Mouse (Mus musculus) retina, adult 2 months (tissue): ENCODE results near the gene Pcsk4.

Source experiments
- DNase-seq: peaks from one replicate; pipeline ENCODE4 v3.0.0-alpha.2; 2012; ENCODE audit warnings: low read depth, low spot score

The Pcsk4 gene

GRCm38 (mm10) chr10:80329273-80330081, at the start of gene Pcsk4, which contains the start of gene Reep6:
Pcsk4 (minus strand) TSS chr10:80329498.
Reep6 (plus strand) TSS chr10:80329953.
- peak; percentile 99 for DNase-seq

- no peak for DNase-seq
Measured at GRCm38 (mm10) chr10:80377716-80378115, 48.4 kb upstream of the Pcsk4 start.

- DNase-seq, result peak; percentile 83
Measured at GRCm38 (mm10) chr10:80376160-80376559, 46.9 kb upstream of the Pcsk4 start.

- DNase-seq, result peak; percentile 64
Measured at GRCm38 (mm10) chr10:80374063-80374462, 44.8 kb upstream of the Pcsk4 start.

- DNase-seq, result no peak
Measured at GRCm38 (mm10) chr10:80372706-80373105, 43.4 kb upstream of the Pcsk4 start.

DNA sequence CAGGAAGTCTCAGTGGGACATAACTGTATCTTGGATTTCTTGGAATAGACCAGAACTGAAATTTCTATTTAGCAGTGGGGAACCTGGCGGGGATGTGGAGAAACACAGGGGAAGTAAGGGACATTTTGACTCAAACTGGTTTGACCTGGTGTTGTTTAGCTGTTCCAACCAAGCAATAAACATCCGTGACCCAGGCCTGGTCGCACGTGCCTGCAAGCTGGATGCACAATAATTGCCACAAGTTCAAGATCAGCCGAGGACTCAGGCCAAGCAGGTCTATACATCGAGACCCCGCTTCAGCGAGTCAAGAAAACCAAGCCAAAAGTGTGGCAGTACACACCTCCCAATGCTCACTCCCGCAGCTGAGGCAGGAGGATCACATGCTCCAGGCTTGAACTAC, 42.7 kb upstream of the Pcsk4 start:
- no peak for DNase-seq

DNA sequence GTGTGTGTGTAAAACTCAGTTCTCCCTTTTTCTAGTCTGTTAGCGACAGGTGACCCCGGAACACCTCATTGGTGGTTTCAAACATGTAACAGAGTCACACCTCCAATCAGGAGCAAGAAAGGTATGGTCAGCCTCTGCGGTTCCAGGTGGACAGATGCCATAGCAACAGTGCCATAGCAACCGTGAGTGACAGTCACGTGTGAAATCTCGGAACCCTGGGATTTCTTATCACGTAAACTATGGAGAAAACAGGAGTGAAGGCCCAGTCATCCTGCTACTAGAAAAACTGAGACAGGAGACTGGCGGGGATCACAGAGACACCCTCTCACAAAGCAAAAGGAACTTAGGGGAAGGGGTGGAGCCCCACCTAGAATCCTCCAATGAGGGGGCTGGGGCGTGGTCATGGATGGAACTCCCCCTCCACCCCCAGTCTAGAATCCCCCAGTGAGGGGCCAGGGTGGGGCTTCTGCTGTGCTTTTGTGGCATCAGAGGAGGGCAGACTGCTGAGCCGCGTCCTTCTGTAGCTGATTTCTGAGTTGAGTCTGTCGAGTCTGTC, 42.2 kb upstream of the Pcsk4 start:
- DNase-seq, result no peak

DNA sequence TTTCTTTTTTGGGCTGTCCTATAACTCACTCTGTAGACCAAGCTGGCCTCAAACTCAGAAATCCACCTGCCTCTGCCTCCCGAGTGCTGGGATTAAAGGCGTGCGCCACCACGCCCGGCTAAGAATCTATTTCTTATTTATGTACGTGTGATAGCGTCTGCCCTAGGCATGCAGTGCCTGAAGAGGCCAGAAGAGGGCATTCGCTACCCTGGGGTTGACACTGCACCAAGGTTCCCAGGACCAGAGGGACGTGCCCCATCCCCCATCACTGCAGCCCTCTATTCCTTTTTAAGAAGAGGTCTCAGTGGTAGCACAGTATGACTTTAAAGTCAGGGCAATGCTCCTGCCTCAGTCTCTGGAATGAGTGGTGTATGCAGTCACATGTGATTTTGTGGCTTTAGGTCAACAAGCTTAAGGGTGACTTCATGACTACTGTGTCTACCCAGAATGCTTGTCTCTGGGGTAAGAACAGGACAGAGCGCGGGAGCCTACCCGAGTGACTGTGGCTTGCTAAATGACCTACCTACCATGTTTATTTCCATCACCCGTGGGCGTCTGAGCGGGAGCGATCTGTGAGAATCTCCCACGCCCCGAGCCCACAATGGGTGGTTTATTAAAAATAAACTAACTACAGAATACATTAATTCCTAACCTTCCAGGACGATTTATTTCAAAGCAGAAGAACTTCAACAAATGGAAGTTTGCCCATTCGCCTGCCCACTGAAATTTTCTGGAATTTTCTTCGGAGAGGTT, 40.9 kb upstream of the Pcsk4 start:
- no peak for DNase-seq

DNA sequence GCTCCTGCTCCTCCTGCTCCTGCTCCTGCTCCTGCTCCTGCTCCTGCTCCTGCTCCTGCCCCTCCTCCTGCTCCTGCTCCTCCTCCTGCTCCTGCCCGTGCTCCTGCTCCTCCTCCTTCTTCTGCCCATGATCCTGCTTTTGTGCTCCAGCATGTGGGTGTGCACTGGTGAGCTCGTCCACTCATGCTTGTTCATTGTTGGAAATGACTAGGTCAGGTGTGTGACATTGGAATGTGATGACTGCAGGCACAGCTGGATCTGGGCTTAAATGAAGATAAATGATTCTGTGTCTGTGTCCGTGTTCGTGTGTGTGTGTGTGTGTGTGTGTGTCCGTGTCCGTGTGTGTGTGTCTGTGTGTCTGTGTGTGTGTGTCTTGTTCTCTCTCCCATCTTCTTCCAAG, 39.1 kb upstream of the Pcsk4 start:
- DNase-seq, result no peak

- no peak for DNase-seq
Measured at GRCm38 (mm10) chr10:80367954-80368353, 38.7 kb upstream of the Pcsk4 start.

DNA sequence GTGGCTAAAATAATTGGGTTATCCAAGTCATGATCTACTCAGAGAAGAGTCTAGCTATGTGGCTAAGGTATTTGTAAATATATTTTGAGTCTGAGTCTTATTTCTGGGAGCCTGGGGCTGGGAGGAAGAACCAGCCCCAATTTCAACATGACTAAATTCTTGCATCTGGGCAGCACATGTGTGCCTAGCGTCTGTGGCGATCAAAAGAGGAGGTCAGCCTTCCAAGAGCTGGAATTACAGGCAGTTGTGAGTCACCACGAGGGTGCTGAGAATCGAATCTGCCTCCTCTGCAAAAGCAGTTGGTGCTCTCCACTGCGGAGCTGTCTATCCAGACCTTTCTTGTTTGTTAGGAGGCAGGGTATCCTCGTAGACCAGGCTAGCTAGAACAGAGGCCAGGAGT, 36.4 kb upstream of the Pcsk4 start:
- no peak for DNase-seq

DNA sequence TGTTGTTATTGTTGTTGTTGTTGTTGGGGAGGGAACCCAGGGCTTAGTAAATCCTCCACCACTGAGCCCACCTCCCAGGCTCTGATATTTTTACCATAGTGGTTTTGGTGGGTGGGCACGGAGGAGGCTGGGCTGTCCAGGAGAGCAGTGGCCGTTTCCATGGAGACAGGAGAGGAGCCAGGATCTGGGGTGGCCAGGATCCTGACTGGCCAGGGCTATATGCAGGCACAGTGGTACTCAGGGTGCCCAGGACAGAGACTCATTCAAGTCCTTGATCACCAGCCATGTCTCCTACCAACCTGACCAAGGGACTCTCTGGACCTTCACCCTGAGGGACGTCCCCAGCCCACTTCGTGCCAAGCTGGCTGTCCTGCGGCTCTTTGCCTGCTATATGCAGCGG, 34.4 kb upstream of the Pcsk4 start:
- no peak for DNase-seq

GRCm38 (mm10) chr10:80357994-80358639, 28.8 kb upstream of the Pcsk4 start:
- DNase-seq, result peak; percentile 75

- DNase-seq, result no peak
Measured at GRCm38 (mm10) chr10:80357336-80357735, 28.0 kb upstream of the Pcsk4 start.

GRCm38 (mm10) chr10:80356737-80357136, 27.4 kb upstream of the Pcsk4 start:
- DNase-seq, result no peak

DNA sequence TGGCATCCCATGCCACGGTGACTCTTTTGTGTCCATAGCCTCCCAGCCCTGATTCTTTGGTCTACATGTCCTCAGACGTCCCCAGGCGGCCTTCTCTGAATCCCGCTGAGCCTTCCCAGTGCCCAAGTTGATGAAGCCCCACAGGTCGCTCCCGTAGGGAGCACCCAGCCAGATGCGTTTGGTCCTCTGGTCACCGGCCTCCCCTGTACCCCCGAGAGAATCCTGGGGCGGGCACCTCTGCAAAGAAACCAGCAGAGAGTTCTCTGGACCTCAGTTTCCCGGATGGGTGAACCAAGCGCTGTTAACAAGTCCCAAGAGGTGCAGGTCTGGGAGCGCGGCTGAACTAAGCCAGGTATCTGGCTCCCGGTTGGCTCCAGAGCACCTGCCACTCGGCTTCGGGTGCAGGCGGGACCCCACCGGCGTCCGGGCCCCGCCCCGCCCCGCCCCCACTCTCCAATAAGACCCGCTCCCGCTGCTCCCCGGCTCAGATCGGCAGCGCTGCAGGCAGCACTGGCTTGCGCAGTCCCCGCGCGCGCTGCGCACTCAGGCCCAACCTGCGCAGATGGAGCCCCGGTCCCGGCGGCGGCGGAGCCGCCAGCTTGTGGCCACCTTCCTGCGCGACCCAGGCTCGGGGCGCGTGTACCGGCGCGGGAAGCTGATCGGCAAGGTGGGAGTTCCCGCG, 26.8 kb upstream of the Pcsk4 start, which contains the start of gene Plk5:
Gene Plk5, plus strand, starts transcription at position 459 of the 682 bp plus-strand sequence.
- DNase-seq, result peak; percentile 65

DNA sequence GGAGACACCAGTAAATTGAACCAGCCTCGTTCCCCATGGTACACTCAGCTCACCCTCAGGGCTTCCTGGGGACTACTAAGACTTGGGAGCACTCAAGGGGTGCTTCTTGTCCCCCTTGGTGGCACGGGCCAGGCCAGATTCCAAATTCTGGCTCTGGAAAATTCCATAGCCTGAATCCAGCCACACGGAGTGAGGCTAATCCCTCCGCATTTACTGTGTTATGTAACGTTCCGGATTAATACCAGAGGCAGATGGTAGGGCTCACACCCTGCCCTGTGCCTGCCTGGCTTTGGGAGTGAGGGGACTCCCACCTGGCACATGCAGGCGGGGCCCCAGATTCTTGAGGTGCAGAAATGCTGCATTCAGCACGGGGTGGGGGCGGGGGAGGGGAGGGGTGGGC, 26.1 kb upstream of the Pcsk4 start:
- peak; percentile 77 for DNase-seq

DNA sequence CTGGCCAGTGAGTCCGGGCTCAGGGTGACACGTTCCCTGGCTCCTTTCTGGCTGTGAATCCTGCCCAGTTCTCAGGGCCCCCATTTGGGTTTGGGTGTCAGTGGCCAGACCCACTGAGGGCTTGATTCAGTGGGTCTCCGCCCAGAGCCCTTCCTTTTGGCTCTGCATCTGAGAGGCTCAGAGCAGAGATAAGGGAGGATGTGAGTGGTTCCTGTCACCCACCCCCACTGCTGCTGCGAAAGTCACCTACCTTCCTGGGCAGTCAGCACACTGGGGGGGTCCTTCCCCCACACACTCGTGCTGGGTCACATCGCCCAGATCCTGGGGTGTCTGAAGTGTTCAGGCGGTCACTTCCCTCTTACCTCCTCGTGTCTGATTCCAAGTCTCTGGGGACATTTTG, 23.4 kb upstream of the Pcsk4 start:
- DNase-seq, result no peak

GRCm38 (mm10) chr10:80351896-80352295, 22.6 kb upstream of the Pcsk4 start:
- no peak for DNase-seq

DNA sequence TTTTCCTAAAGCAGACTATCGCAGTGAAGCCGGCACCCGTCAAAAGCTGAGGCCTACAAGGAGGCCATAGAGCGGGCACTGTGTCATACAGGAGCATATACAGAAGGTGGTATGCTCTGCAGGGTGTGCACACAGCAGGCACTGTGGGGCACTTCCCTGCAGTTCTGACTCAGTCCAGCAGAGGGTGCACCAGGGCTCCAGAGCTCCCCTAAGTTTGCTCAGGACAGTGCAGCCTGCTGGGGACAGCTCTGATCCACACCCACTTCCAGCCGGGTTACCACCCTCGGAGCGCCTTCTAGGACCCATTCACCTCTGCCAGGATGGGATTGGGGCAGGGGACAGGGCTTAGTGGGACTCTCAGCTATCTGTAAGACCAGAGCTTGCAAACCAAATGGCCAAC, 21.0 kb upstream of the Pcsk4 start:
- no peak for DNase-seq

DNA sequence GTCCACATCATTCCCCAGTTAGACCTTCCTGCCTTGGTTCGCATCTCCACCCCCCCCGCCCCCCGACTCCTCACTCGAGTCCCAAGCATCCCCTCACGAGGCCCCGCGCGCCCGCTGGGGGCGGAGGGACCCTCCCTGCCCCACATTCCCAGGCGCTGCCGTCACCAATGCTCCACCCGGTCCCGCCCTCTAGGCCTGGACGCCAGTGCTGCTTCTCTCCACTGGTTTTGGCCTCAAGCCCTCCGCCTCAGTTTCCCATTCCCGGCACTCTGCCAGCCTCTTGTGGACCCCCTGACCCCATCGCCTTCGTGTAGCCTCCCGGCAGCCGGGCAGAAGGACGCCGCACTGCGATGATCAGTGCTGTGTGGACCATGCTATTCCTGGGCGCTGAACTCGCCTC, 19.7 kb upstream of the Pcsk4 start:
- no peak for DNase-seq
